Mouse (Mus musculus): Measurements from ENCODE around the gene Insl6.

The Insl6 gene

DNA sequence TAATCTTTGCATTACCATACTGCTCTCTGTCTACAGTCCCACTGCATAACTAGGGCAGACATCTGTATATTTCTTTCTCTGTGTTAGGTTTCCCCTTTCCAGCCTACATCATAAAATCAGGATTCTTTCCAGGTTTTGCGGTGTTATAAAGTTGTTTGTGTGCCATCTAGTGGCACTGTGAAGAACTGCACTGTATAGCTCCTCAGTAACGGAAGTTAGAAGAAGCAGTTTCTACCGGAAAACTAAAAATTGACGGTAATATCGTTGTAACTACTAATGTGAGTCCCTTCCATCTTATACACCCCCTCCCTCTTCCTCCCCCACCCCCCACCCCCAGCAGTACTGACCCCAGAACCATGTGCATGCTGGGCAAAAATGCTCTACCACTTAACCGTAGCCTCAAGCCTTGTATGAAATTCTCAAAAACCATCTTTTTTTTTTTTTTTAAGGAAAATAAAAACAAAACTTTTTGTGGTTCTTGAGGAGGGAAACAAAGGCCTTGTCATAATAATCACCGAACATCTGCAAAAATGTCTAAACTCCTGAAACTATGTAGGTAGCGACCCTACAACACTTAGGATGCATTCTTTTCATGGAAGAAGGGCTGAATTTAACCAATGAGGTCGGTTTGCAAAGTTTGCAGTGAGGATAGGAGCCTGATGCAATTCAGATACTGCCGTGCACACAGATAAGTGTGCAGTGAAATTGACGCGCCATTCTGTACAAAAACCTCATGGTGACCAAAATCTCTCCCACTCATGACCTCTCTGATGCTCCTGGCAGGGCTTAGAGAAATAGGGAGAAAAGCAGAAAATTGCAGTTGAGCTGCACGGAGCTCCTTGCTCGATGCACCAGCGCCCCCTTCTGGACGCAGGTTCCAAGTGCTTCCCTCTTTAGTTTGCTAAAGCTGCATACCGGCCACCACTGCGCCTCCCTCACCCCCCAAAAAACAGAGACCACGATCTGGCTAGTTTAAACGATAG lies 30.0 kb upstream of the Insl6 start:
- ATAC-seq (ENCODE audit: low TSS enrichment), result peak; percentile 85

DNA sequence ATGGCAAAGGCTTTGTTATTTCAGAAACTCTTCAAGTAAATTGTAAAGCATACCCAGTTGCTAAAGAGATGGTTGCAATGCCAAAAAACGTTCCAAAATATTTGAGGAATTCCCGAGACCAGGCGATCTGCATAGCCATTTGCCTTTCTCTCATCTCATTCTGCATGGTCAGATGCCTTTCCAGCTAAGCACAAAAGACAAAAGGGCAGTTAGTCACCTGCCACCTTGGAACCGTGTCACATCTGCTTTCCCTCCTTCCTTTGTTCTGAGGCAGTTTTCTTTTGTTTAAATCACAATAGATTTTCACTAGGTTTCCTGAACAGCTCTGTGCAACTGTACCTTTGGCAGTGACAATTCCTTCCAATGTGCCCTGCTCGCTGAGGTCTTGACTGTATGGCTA lies 25.8 kb upstream of the Insl6 start:
- ATAC-seq (ENCODE audit: low TSS enrichment), result no peak

DNA sequence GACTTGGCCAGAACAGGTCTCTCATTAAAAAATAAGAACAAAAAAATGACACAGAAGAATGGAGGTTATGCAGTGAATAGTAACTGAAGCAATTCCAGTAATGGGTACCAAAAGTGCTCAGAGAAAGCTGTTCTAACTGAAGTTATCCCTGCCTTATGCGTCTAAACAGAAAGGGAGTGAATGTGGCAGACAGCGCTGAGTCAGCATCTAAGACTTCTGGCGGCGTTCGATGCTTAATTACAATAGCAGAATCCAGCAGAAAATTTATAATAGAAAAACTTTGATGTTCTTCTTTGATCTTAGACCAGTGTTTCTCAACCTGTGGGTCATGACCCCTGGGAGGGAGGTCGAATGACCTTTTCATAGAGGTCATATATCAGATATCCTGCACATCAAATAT lies 20.5 kb upstream of the Insl6 start:
- no peak for ATAC-seq (ENCODE audit: low TSS enrichment)

DNA sequence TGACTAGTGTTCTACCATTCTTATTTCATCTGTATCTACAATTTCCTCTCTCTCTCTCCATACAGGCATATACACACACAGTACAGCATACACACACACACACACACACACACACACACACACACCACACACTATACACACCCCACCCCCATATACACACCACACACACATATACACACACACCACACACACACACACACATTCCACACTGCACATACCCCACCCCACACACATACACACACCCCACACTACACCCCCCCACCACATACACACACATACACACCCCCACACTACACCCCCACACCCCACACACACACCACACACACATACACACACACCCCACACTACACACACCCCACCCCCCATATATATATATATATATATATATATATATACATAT lies 19.7 kb upstream of the Insl6 start:
- no peak for ATAC-seq (ENCODE audit: low TSS enrichment)

DNA sequence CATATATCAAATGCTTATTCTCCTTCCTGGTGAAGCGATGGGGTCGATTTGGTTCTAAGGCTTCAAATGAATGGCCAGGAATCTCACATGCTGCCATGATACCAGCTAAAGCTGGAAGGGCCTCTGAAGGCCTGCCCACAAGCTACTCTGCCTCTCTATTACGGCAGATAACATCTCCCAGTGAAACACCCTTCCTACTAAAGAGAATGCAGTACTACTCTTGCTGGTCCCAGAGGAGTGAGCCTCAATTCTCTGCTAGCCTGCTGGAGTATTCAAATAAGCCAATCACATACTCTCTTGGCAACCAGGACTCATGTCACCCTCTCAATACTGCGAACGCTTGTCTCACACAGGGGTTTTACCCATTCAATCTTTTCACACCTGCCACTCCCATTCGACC lies 17.1 kb upstream of the Insl6 start:
- no peak for ATAC-seq (ENCODE audit: low TSS enrichment)

DNA sequence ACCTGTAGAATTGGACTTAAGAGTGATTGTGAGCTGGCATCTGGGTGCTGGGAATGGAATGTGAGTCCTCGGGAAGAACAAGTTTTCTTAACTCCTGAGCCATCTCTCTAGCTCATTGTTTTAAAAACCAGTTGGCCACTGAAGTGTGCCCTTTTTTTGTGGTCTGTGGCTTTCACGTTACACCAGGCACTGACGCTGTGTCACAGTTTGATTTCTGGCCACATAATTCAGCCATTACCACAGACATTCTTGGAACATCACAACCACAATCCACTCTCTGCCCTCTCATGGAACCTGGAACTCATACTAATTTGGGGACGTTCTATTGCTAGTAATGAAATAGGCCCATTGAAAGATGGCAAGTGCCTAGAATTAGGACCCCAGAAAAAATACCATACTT lies 15.9 kb upstream of the Insl6 start:
- ATAC-seq (ENCODE audit: low TSS enrichment), result no peak

DNA sequence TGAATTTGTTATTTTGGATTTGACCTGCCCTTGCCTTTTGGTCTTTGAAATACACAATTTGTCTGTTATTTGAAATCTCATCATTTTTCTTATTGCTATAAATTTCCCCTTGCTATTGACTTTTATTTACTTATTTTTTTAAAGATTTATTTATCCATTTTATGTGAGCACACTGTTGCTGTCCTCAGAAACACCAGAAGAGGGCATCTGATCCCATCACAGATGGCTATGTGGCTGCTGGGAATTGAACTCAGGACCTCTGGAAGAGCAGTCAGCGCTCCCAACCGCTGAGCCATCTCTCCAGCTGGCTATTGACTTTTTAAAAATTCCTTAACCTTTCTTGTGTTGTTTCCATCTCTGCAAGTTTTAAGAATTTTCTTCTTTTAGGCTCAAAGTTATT lies 11.5 kb upstream of the Insl6 start:
- no peak for ATAC-seq (ENCODE audit: low TSS enrichment)

DNA sequence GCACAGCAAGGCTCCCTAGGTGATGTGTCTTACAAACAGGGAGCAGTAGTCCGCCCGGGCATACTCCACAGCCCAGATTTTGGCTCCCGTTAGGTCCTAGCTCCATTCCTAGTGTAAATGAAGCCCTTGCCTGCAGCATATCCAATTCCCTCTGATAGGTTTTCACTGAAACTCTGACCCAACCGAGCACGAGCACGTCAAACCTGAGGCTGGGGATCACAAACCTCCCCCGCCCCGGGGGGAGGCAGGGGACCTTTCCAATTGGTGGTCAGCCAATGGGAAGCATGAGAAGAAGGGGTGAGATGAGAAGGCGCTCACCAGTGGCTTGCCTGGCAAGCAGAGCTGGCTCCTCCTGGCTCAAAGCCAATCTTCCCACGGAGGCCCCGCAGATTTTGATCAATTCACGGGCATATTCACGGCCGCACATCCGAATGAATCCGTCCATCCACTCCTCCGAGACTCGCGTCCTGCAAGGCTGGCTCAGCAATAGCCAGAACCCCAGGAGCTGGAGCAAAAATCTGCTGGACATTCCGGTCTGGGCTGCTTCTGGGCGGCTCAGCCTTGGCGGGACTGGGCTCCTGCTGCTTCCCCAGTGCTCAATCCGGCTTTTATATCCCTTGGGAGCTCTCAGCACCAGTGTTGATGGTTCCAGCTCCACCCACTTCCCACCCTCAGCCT lies 9.1 kb upstream of the Insl6 start, which contains the start of gene Rln1:
Gene Rln1, minus strand, starts transcription at position 603 of the 678 bp plus-strand sequence.
- peak; percentile 74 for ATAC-seq (ENCODE audit: low TSS enrichment)

DNA sequence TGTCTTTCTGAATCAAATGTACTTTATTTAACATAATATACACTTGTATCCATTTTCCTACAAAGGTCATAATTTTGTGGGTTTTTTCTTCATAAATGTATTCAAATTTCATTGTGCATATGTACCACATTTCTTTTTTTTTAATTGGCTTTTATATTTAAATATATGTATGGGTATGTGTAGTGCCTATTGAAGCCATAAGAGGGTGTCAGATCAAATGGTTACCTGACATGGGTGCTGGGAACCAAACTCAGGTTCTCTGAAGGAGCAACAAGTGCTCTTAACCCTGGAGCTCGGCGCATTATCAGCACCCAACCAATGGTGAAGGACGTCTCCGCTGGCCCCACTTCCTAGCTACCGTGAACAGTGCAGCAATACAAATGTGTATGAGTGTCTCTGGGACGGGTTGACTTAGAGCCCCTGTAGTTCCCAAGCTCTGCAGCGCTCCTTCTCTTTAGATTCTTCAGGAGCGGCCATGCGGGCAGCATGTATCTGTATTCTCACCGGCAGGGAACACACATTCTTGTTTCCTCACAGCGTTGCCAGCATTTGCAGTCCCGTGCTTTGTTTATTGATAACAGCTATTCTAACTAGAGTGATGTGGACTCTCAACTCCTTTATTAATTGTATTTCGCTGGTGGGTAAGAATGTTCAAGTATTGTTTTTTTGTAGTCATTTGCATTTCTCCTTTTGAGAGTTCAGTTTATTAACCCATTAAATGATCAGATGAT lies 1.8 kb upstream of the Insl6 start:
- ATAC-seq (ENCODE audit: low TSS enrichment), result no peak

DNA sequence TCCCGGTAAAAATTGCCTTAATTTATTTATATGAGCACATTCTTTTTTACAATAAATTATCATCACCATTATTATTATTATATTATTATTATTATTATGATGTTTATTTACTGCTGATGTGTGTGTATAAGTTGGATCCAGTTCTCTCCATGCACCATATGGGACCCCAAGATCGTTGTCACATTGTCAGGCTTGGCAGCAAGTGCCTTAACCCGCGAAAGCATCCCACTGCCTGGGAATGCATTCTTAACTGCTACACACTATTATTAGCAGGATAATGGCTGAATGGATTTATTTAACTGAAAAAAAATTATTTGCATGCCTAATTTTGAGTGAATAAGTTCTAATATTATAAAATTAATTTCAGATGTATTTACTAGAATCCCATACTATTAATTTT lies 1.2 kb upstream of the Insl6 start:
- ATAC-seq (ENCODE audit: low TSS enrichment), result no peak

DNA sequence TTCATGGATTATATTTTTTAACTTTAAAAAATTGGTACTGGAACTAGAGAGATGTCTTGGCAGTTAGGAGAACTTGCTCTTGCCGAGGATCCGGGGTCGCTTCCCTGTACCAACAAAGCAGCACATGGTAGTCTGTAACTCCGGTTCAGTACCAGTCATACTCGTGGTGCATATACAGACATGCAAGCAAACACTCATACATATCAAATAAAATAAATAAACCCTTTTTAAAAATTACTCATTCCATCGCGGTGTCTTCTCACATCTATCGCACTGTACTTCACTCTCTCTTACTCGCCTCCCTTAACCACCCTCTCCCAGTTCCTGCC lies 660 bp upstream of the Insl6 start:
- ATAC-seq (ENCODE audit: low TSS enrichment), result no peak

DNA sequence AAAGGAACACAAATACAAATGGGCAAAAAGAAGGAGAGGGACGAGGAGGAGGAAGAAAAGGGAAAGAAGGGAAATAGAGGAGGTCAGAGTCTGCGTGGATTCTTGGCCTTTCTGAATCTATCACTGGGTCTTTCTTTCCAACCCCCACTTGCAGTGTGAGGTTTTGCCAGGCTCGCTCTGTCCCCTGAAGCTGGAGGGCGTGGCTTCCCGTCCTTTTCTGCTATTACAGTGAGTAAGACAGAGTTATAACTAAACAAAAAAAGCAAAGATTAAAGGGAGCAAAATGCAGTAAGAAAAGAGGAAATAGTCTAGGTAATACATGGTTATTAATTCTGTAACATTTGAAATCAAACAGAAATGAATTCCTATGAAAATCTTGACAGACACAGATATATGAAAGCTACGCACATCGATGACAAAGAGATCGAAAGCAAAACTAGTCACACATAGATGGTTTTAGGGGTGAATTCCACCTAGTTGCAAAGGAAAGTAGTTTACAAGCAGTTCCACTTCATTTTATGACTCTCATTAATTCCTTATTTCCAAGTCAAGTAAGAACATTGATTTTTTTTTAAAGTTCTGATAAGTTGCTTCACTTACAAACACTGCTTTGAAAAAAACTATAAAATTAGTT lies 1.6 kb downstream of the Insl6 start:
- ATAC-seq (ENCODE audit: low TSS enrichment), result no peak

DNA sequence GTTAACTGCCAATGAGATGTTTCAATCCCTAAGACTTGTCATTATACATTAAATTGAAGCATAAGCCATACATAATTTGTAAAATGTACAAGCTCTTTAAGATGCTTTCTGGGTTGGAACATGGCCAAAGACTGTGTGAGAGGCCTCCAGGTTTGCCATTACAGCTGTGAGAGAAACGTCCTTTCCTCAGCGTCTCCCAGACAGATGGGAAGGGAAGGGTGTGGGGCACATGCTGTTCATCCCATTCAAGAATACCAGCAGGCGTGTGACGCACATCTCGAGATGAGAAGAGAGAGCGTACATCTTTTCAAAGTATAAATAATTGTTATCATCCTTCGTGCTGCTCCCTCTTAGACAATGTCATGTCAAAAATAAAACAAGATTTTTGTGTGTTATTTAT lies 12.5 kb downstream of the Insl6 start:
- no peak for ATAC-seq (ENCODE audit: low TSS enrichment)

DNA sequence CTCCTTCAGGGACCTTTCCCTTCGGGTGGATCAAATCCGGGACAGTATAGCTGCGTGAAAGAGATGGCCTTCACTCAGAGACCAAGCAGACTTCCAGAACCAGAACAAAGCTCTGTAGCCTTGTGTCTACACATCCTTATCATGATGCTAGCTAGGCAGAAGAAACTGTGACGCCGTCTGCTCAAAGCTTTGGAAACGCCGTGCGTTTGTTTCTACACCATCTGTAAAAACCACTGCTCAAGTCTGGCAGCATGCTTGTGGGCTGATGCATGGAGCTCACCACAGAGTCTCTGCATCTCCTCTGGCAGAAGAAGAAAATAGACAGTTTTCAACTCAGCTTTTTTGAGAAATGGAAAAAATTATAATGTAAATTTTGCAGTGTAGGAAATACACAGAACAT lies 13.4 kb downstream of the Insl6 start:
- ATAC-seq (ENCODE audit: low TSS enrichment), result peak; percentile 95

DNA sequence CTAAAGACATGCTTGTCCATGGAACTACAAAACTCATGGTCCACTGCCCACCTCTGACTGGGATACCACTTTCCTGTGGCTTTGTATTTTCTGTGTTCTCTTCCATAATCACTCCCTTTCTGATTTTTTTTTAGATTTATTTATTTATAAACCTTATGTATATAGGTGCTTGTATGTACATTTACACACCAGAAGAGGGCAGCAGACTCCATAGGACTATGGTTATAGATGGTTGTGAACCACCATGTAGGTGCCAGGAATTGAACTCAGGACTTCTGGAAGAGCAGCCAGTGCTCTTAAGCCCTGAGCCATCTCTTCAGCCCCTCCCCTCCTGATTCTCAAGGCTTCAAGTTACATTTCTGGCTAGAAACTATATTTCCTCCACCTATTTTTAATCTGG lies 16.3 kb downstream of the Insl6 start:
- ATAC-seq (ENCODE audit: low TSS enrichment), result no peak

DNA sequence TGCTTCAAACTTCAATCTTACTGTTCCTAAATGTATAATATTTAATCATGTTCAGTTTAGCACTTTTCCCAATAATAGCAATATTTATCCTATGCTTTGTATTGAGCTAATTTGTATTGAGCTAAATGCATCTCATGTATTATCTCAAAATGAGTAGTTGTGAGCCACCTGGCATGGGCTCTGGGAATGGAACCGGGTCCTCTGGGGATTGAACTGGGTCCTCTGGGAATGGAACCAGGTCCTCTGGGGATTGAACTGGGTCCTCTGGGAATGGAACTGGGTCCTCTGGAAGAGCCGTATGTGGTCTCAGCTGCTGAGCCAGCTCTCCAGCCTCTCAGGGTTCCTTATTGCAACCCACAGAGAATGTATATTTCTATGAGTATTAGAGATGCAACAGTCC lies 23.0 kb downstream of the Insl6 start:
- ATAC-seq (ENCODE audit: low TSS enrichment), result no peak

DNA sequence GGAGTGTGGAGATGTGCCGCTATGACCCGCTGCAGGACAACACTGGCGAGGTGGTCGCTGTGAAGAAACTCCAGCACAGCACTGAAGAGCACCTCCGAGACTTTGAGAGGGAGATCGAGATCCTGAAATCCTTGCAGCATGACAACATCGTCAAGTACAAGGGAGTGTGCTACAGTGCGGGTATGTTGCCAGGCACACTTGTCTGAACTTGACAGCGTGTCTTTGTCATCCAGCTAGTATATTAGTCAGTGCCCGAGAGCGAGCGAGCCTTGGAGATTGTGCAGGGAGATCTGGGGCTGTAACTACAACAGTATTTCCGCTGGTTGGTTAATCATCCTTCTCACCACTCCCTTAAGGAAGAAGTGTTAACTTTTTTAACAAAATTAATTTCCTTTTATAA lies 24.2 kb downstream of the Insl6 start:
- no peak for ATAC-seq (ENCODE audit: low TSS enrichment)

DNA sequence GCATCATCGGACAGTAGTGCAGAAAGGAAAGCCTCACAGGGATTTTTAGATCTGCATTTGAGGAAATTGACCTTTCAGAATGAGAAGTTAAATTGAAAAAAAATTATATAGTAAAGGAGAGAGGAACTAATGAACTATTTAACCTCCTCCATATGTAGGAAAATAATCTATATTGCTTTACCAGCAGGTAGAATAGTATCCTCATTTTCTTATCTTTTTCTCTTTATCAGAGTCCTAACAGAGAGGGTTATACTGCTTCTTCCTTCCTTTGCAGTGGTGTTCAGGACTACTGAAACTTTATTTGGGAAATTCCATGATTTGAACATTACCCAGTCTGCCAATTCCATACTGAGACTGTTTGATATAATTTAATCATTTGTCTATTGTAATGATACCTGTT lies 27.8 kb downstream of the Insl6 start:
- ATAC-seq (ENCODE audit: low TSS enrichment), result no peak

DNA sequence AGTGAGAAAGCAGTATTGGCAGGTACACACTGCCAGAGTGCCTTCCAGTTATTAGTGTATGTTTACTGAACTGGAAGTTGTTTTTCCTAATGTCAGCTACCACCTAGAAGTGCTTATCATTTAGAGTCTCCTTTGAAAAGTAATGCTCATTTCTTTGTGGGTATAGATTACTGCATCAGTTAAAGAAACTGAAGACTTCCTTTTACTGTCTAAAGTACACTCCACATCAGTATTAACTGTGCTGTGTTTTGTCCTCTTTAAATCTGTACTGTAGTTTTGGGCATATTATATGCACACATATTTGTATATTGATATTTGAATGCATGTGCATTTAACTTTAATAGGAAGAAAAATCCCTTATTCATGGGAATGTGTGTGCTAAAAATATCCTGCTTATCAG lies 29.0 kb downstream of the Insl6 start:
- ATAC-seq (ENCODE audit: low TSS enrichment), result no peak

DNA sequence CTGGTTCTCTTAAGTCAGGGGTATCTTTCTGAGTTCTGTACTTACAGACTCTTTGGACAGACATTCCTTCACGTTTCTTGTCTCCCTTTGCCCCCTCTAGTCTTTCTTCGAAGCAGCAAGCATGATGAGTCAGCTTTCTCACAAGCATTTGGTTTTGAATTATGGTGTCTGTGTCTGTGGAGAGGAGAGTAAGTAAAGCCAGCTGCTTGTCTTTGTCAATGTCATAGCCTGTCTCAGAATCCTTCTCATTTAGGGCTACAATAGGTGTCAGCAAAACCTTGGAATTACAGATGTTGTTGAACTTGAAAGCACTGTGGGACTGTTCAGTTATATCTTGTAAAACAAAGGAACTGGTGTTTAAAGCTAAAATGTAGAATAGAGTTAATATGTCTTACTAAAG lies 30.4 kb downstream of the Insl6 start:
- ATAC-seq (ENCODE audit: low TSS enrichment), result no peak

DNA sequence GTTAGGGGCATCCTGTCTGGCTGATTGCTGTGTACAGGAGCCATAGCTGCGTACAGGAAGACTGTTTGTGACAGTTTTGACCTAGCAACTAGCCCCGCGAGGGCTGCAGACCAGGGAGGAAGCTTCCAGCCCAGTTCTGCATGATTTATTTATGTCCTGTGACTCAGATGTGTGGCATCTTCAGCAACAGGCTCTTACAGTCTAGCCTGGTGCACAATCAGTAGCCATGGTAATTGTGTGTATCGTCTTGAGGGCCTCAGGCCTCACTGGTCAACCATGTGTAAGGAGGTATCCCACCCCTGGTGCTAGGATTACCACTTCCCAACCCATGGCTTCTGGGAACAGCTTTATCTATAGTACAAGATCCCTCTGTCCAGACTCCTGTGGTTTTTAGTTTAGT lies 32.6 kb downstream of the Insl6 start:
- 0 out of 2 replicates have a peak, but pooled peaks have one; percentile 28 for ATAC-seq (ENCODE audit: low TSS enrichment)

DNA sequence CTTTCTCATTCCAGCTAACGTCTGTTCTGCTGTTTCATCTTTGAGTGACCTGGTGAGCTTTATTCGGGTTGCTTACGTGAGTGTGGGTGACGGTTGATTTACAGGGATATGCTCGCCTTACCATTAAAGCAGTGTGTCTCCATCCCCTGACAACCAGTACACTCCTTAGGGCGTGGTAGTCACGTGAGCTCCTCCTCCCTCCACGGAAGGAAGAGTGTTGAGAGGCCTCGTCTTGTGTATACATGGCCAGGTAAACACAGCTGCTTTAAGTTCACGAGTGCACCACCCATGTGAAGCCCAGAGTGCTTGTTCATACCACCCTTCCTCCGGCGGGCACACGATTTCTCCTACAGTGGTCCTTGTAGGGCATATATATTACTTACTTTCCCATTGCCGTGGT lies 33.6 kb downstream of the Insl6 start:
- ATAC-seq (ENCODE audit: low TSS enrichment), result no peak
